Mouse (Mus musculus): ENCODE results near the gene Unc13d. TPM values are rescaled to one million over a fixed set of nuclear protein-coding genes. Genes with fewer than 3 reads are reported as not detected.
"Not testable (repeated sequence)": the region's sequence is repeated elsewhere in the genome, so short reads cannot be mapped to it uniquely, and the experiment has no call there.

Unc13d gene
- 0.78 and 0.93 TPM in 2 replicates for polyA plus RNA-seq (2015; fragmentation: Nextera tagmentation; extraction: Ambion mirVana)

GRCm38 (mm10) chr11:116077446-116078204, at the start of gene Unc13d:
Gene Unc13d, minus strand, starts transcription at chr11:116077961.
- Histone ChIP-seq H3K4me2 (ENCODE audit: low read length) (peak within 1 kb of the TSS; percentile 47), H3K4me3 (ENCODE audit: low read depth, low read length) (peak within 1 kb of the TSS; percentile 13; the same call in 1 of the 2 replicates), H3K27ac (ENCODE audit: low read length) (no peak within 1 kb of the TSS), H3K36me3 (ENCODE audit: control insufficient read depth, insufficient read depth, low read length) (peaks cover 11% of the 10 kb centered on the region; the same call in 1 of the 2 replicates), H3K27me3 (ENCODE audit: control insufficient read depth, insufficient read depth, low read depth, low read length) (no peaks in the 10 kb centered on the region), H3K9me3 (replicated peaks; ENCODE audit: control insufficient read depth, low read length, poor library complexity, severe bottlenecking) (no peaks in the 10 kb centered on the region), H3K9ac (ENCODE audit: low read depth, low read length) (peak within 1 kb of the TSS; percentile 60), H3K4me1 (ENCODE audit: control insufficient read depth, insufficient read depth, low read length) (no peaks in the 10 kb centered on the region)
- ATAC-seq: no peak
- WGBS: 69% methylated on average over 22 of the region's 22 CpGs

GRCm38 (mm10) chr11:116126261-116126660, 48.5 kb upstream of the Unc13d start:
- peaks cover 9% of the 10 kb centered on the region for H3K4me1 ChIP-seq (ENCODE audit: control insufficient read depth, insufficient read depth, low read length)
- ATAC-seq: no peak
- no peak overlapping the region for H3K9ac ChIP-seq (ENCODE audit: low read depth, low read length)
- H3K27me3 ChIP-seq (ENCODE audit: control insufficient read depth, insufficient read depth, low read depth, low read length): no peaks in the 10 kb centered on the region
- H3K4me3 ChIP-seq (ENCODE audit: low read depth, low read length): no peak overlapping the region
- no peaks in the 10 kb centered on the region for H3K9me3 ChIP-seq (replicated peaks; ENCODE audit: control insufficient read depth, low read length, poor library complexity, severe bottlenecking)
- peaks cover 8% of the 10 kb centered on the region; the same call in 1 of the 2 replicates for H3K36me3 ChIP-seq (ENCODE audit: control insufficient read depth, insufficient read depth, low read length)
- WGBS: 95% methylated on average over 15 of the region's 15 CpGs
- no peak overlapping the region for H3K4me2 ChIP-seq (ENCODE audit: low read length)
- no peak overlapping the region for H3K27ac ChIP-seq (ENCODE audit: low read length)

- ATAC-seq; H3K36me3 ChIP-seq (ENCODE audit: control insufficient read depth, insufficient read depth, low read length); H3K4me1 ChIP-seq (ENCODE audit: control insufficient read depth, insufficient read depth, low read length); H3K9ac ChIP-seq (ENCODE audit: low read depth, low read length); H3K27me3 ChIP-seq (ENCODE audit: control insufficient read depth, insufficient read depth, low read depth, low read length); H3K9me3 ChIP-seq (replicated peaks; ENCODE audit: control insufficient read depth, low read length, poor library complexity, severe bottlenecking); H3K4me3 ChIP-seq (ENCODE audit: low read depth, low read length); H3K4me2 ChIP-seq (ENCODE audit: low read length); H3K27ac ChIP-seq (ENCODE audit: low read length): not testable (repeated sequence)
- 94% methylated on average over 8 of the region's 8 CpGs for WGBS
Measured at GRCm38 (mm10) chr11:116121731-116122245, 44.0 kb upstream of the Unc13d start.

- Histone ChIP-seq H3K9ac (ENCODE audit: low read depth, low read length) (no peak overlapping the region), H3K4me2 (ENCODE audit: low read length) (no peak overlapping the region), H3K27me3 (ENCODE audit: control insufficient read depth, insufficient read depth, low read depth, low read length) (no peaks in the 10 kb centered on the region), H3K4me1 (ENCODE audit: control insufficient read depth, insufficient read depth, low read length) (no peaks in the 10 kb centered on the region), H3K36me3 (ENCODE audit: control insufficient read depth, insufficient read depth, low read length) (no peaks in the 10 kb centered on the region), H3K9me3 (replicated peaks; ENCODE audit: control insufficient read depth, low read length, poor library complexity, severe bottlenecking) (no peaks in the 10 kb centered on the region), H3K4me3 (ENCODE audit: low read depth, low read length) (no peak overlapping the region), H3K27ac (ENCODE audit: low read length) (no peak overlapping the region)
- ATAC-seq: no peak
Measured at GRCm38 (mm10) chr11:116117819-116118218, 40.1 kb upstream of the Unc13d start.

- 77% methylated on average over 11 of the region's 12 CpGs for WGBS
- no peak overlapping the region for H3K9ac ChIP-seq (ENCODE audit: low read depth, low read length)
- H3K4me2 ChIP-seq (ENCODE audit: low read length): no peak overlapping the region
- H3K36me3 ChIP-seq (ENCODE audit: control insufficient read depth, insufficient read depth, low read length): no peaks in the 10 kb centered on the region
- H3K27me3 ChIP-seq (ENCODE audit: control insufficient read depth, insufficient read depth, low read depth, low read length): no peaks in the 10 kb centered on the region
- H3K9me3 ChIP-seq (replicated peaks; ENCODE audit: control insufficient read depth, low read length, poor library complexity, severe bottlenecking): no peaks in the 10 kb centered on the region
- no peak for ATAC-seq
- no peaks in the 10 kb centered on the region for H3K4me1 ChIP-seq (ENCODE audit: control insufficient read depth, insufficient read depth, low read length)
- H3K27ac ChIP-seq (ENCODE audit: low read length): no peak overlapping the region
- H3K4me3 ChIP-seq (ENCODE audit: low read depth, low read length): no peak overlapping the region
Measured at GRCm38 (mm10) chr11:116117241-116117640, 39.5 kb upstream of the Unc13d start.

GRCm38 (mm10) chr11:116111611-116112203, 33.9 kb upstream of the Unc13d start:
- peaks cover 40% of the 10 kb centered on the region for H3K27me3 ChIP-seq (ENCODE audit: control insufficient read depth, insufficient read depth, low read depth, low read length)
- H3K4me3 ChIP-seq (ENCODE audit: low read depth, low read length): no peak overlapping the region
- H3K36me3 ChIP-seq (ENCODE audit: control insufficient read depth, insufficient read depth, low read length): no peaks in the 10 kb centered on the region
- H3K27ac ChIP-seq (ENCODE audit: low read length): no peak overlapping the region
- peaks cover 10% of the 10 kb centered on the region; the same call in 1 of the 2 replicates for H3K4me1 ChIP-seq (ENCODE audit: control insufficient read depth, insufficient read depth, low read length)
- no peak overlapping the region for H3K4me2 ChIP-seq (ENCODE audit: low read length)
- 84% methylated on average over 19 of the region's 19 CpGs for WGBS
- no peaks in the 10 kb centered on the region for H3K9me3 ChIP-seq (replicated peaks; ENCODE audit: control insufficient read depth, low read length, poor library complexity, severe bottlenecking)
- no peak for ATAC-seq
- H3K9ac ChIP-seq (ENCODE audit: low read depth, low read length): no peak overlapping the region

- Histone ChIP-seq H3K27me3 (ENCODE audit: control insufficient read depth, insufficient read depth, low read depth, low read length) (peaks cover 47% of the 10 kb centered on the region), H3K4me1 (ENCODE audit: control insufficient read depth, insufficient read depth, low read length) (peaks cover 10% of the 10 kb centered on the region; the same call in 1 of the 2 replicates), H3K27ac (ENCODE audit: low read length) (no peak overlapping the region), H3K4me3 (ENCODE audit: low read depth, low read length) (no peak overlapping the region), H3K9me3 (replicated peaks; ENCODE audit: control insufficient read depth, low read length, poor library complexity, severe bottlenecking) (no peaks in the 10 kb centered on the region), H3K4me2 (ENCODE audit: low read length) (no peak overlapping the region), H3K36me3 (ENCODE audit: control insufficient read depth, insufficient read depth, low read length) (no peaks in the 10 kb centered on the region), H3K9ac (ENCODE audit: low read depth, low read length) (no peak overlapping the region)
- WGBS: 81% methylated on average over 4 of the region's 4 CpGs
- no peak for ATAC-seq
Measured at GRCm38 (mm10) chr11:116111067-116111466, 33.3 kb upstream of the Unc13d start.

GRCm38 (mm10) chr11:116110540-116110939, 32.8 kb upstream of the Unc13d start:
- ATAC-seq: no peak
- Histone ChIP-seq H3K9me3 (replicated peaks; ENCODE audit: control insufficient read depth, low read length, poor library complexity, severe bottlenecking) (no peaks in the 10 kb centered on the region), H3K27ac (ENCODE audit: low read length) (no peak overlapping the region), H3K9ac (ENCODE audit: low read depth, low read length) (peak overlapping the region; percentile 52; the same call in 1 of the 2 replicates), H3K4me1 (ENCODE audit: control insufficient read depth, insufficient read depth, low read length) (peaks cover 10% of the 10 kb centered on the region; the same call in 1 of the 2 replicates), H3K4me2 (ENCODE audit: low read length) (peak overlapping the region; percentile 61), H3K4me3 (ENCODE audit: low read depth, low read length) (peak overlapping the region; percentile 39), H3K36me3 (ENCODE audit: control insufficient read depth, insufficient read depth, low read length) (no peaks in the 10 kb centered on the region), H3K27me3 (ENCODE audit: control insufficient read depth, insufficient read depth, low read depth, low read length) (peaks cover 52% of the 10 kb centered on the region)
- 38% methylated on average over 10 of the region's 10 CpGs for WGBS

- Histone ChIP-seq H3K9me3 (replicated peaks; ENCODE audit: control insufficient read depth, low read length, poor library complexity, severe bottlenecking) (no peaks in the 10 kb centered on the region), H3K36me3 (ENCODE audit: control insufficient read depth, insufficient read depth, low read length) (no peaks in the 10 kb centered on the region), H3K4me1 (ENCODE audit: control insufficient read depth, insufficient read depth, low read length) (peaks cover 10% of the 10 kb centered on the region; the same call in 1 of the 2 replicates), H3K27ac (ENCODE audit: low read length) (no peak overlapping the region), H3K27me3 (ENCODE audit: control insufficient read depth, insufficient read depth, low read depth, low read length) (peaks cover 53% of the 10 kb centered on the region), H3K9ac (ENCODE audit: low read depth, low read length) (peak overlapping the region; percentile 52), H3K4me3 (ENCODE audit: low read depth, low read length) (peak overlapping the region; percentile 39), H3K4me2 (ENCODE audit: low read length) (peak overlapping the region; percentile 61)
- ATAC-seq: peak; percentile 66; the same call in 1 of the 2 replicates
- WGBS: 2% methylated on average over 31 of the region's 35 CpGs
Measured at GRCm38 (mm10) chr11:116110131-116110530, 32.4 kb upstream of the Unc13d start.

Data from midbrain, embryonic 16.5 days (tissue).